Mouse (Mus musculus) right cerebral cortex, adult 18-20 months (tissue): ENCODE results near the gene Tmem207.
"Not testable (repeated sequence)": the region's sequence is repeated elsewhere in the genome, so short reads cannot be mapped to it uniquely, and the experiment has no call there.

Source experiments
- DNase-seq: peaks from one replicate; pipeline ENCODE4 v3.0.0; 2022; ENCODE audit warnings: mixed read lengths

The Tmem207 gene

GRCm38 (mm10) chr16:26526669-26527068, at the start of gene Tmem207:
Gene Tmem207 (minus strand): TSS chr16:26526769.
- no peak for DNase-seq

- DNase-seq, result no peak
Measured at GRCm38 (mm10) chr16:26574173-26574572, 47.6 kb upstream of the Tmem207 start.

- DNase-seq, result no peak
Measured at GRCm38 (mm10) chr16:26571836-26572235, 45.3 kb upstream of the Tmem207 start.

- no peak for DNase-seq
Measured at GRCm38 (mm10) chr16:26569387-26569978, 42.9 kb upstream of the Tmem207 start.

DNA sequence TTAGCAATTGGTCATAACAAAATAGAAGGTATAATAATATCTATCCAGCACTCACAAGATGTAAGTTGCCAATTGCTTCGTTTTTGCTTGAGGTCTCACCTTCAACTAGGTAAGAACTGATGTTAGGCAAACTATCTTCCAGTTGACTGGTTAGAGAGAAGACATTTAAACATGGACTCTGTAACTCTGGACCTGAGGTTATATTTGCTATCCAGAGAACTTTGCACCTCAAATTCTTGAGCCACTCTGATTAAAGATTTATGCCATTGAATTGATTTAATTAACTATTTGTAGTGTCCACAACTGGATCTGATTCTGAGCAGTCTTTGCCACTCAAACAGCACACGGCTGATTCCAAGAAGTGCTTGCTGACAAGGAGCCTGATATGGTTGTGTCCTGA, 36.2 kb upstream of the Tmem207 start:
- no peak for DNase-seq

DNA sequence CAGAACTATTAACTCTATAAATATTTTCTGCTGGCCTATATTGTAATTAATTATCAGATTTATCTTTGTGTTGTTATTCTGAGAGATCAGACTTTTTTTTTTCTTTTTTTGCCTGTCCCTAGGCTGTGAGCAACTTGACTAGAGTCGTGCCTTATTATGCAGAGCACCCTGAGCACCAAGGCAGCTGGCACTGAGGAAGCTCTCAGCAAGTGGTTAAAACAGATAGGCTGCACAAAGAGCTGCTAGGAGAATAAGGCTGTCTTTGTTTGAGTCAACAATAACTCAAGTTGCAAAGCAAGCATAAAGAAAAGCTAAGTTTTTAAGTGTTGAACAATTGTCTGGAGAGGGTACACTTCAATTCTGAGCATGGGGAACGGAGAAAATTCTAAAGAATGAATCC, 35.2 kb upstream of the Tmem207 start:
- DNase-seq, result no peak

DNA sequence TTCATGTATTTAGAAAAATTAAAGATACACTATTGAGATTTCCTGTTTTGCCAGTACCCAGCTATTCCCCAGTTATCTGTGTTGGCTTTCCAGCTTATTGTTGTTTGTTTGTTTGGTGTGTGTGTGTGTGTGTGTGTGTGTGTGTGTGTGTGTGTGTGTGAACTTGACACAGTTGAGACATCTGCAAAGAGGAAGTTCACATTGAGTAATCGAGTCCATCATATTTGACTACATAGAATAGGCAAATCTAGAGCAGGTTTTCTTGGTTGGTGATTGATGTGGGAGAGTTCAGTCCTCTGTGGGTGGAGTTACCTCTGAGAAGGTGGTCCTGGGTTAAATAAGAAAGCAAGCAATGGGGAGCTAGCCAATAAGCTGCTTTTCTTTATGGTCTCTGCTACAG, 32.2 kb upstream of the Tmem207 start:
- no peak for DNase-seq

- no peak for DNase-seq
Measured at GRCm38 (mm10) chr16:26552234-26552633, 25.7 kb upstream of the Tmem207 start.

DNA sequence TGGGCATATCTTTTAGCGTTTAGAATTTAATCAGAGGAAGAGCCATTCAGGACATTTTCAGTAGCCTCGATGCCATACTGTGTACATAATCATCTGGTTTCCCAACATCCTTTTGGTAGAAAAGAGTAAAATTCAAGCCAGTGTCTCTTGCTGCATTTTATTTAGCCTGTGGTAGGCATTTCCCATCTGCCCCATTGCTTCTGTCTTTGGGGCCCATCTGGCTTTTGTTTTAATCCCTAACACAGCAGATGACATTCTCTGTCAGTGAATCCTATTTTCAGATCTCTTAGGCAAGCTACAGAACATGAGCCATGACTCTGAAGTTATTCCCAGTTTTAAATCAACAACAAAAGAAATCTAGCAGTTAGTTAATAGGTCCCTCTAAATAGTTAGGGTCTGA, 22.7 kb upstream of the Tmem207 start:
- DNase-seq, result peak; percentile 49

GRCm38 (mm10) chr16:26546879-26547206, 20.3 kb upstream of the Tmem207 start:
- DNase-seq, result peak; percentile 17

GRCm38 (mm10) chr16:26546170-26546878, 19.8 kb upstream of the Tmem207 start:
- DNase-seq, result no peak

DNA sequence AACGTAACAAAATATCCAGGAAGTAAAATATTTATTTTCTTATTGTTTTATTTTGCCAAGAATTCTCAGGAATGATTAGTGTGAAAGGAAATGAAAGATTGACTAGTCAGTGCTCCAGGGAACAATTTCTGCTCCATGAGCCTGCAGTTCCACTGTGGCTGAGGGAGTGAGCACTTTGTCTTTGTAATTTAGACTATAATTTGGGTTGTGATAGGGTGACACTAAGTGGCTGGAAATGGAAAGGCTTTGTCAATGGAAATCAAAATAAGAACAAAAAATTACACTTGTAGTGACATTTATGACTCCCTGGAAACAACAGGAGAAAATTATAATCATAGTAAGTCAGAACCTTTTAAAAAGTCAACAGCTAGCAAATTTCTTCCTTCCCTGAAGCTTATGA, 5.7 kb upstream of the Tmem207 start:
- no peak for DNase-seq

DNA sequence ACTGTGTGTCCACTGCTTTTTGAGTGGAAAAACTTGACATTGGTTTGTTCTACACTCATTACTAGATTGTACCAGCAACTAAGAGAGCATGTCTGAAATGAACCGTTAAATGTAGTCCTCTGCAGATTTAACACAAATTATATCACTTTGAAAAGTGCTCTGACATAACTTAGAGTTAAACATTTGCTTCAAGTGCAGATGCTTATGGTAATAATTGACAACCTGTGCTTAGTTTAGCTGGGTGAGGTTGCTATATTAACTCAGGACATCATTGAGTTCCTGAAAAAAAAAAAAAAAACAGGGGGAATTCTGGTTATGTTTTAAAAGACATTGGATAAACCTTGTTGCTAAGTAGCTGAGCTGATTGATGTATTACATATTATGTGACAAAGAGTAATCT, 3.9 kb upstream of the Tmem207 start:
- no peak for DNase-seq

- peak; percentile 13 for DNase-seq
Measured at GRCm38 (mm10) chr16:26527931-26528666, 1.5 kb upstream of the Tmem207 start.

- no peak for DNase-seq
Measured at GRCm38 (mm10) chr16:26525832-26526231, 737 bp downstream of the Tmem207 start.

DNA sequence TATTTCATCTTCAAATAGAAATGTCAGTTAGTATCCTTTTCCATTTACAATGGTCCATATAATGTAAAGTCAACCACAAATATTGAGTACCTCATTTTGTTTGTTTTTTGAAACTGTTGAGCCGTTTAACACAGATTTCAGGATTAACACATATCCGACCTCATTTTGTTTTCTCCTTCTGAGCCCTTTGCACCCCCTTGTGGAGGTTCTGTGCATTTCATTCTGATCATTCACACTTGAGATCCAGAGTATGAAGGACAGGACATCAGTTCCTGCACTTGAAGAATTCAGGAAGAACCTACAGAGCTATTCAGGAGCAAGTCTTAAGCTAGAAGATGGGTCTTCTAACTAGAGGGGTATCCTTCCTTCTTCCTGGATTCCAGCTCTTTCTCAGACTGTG, 7.0 kb downstream of the Tmem207 start:
- peak; percentile 29 for DNase-seq

DNA sequence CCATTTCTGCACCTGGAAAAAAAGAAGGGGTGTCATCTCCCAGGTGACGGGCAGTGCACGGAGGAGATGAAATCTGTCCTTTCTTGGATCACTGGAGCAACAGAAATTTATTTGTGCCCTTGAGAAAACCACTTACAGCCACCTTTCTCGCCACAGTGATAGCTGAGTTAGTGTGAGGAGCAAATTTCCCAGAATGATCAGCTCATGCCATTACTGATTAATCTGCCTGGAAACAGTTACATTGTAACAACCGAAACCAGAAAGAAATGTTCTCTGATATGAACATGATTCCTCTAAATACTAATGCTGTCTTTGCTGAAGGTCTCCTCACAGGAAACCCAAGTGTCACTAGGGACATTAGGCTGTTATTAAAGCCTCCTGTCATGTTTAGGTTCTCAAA, 21.6 kb downstream of the Tmem207 start:
- DNase-seq, result no peak

DNA sequence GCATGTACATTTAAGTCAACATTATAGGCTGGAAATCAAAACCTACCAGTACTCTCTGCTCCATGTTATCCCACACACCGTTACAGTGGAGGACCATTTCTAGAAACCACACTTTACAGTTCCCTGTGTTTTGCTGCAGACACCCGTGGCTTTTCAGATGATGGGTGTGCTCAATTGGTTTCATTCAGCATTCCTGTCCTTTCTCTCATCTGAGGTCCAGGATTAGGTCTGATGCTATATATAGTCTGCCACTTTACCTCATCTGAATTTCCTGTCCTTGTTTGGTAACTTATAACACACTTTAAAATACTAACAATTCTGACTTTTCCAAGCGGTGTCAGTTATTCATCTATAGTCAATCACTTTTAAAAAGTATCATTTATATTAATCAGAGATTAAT, 25.8 kb downstream of the Tmem207 start:
- DNase-seq, result no peak

DNA sequence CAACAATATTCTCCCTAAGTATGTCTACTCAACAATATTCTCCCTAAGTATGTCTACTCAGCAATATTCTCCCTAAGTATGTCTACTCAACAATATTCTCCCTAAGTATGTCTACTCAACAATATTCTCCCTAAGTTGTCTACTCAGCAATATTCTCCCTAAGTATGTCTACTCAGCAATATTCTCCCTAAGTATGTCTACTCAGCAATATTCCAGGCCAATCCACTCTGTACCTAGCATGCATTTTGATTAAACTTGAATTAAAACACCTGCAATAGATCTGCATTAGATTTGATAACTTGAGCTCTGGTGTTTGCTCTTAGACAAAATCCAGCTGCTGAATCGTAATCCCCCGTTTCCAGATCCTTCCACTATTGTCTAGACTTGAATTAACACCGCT, 26.9 kb downstream of the Tmem207 start:
- not testable (repeated sequence) for DNase-seq

DNA sequence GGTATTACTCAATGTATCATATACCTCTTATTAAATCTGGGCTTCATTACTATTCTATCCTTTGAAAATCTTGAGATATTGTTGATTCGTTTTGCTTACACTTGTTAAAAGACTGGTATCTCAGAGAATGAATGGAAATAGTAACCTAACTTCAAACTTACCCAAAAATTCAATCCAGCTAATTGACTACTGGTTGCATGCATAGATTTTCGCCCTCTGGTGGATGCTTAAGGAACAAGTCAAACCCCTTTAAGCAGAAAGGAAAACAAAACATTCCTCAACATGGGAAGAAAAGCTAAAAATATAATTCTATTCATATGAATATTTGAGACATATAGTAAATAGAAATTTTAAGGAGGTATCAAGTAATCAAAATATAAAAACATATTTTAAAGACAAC, 30.8 kb downstream of the Tmem207 start:
- DNase-seq, result peak; percentile 3

DNA sequence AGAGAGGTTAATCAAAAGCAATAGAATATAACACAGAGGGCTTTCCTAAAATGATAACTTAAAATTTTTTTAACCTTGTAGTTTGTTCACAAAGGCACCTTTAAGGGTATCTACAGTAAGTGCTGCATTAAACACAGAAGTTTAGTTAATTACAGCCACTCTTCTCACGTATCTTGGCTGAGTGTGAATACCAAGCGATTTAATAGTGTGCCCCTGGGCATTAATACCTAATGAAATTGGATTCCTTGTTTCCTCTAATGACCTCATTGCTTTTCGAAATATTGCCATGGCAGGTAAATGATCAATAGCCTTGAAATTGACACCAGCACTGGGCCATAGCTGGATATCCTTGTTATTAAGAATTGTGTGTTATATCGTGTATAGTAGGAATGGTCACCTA, 55.3 kb downstream of the Tmem207 start:
- no peak for DNase-seq

- no peak for DNase-seq
Measured at GRCm38 (mm10) chr16:26466535-26466934, 60.0 kb downstream of the Tmem207 start.

- no peak for DNase-seq
Measured at GRCm38 (mm10) chr16:26462835-26463234, 63.7 kb downstream of the Tmem207 start, which contains the start of gene Cldn16. Gene Cldn16 (plus strand): TSS chr16:26463135.

DNA sequence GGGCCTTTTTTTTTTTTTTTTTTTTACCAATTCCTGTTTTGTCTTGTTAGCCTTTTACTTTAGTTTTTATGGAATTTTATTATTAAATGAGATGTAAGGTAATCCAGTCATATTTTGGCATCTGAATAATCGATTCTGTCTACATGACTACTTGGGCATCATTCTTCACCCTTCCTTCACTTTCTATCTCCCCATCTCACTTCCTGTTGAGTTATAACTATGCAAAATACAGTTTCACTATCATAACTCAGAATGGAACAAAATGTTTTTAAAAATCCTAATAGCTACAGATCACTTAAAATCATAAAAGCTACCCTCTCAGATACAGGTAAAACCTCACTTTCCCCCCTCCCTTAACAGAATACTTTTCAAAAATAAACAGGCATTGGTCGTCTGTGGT, 70.4 kb downstream of the Tmem207 start:
- no peak for DNase-seq
